Mouse (Mus musculus) kidney, adult 2 months (tissue): ENCODE data around the gene F11.

Experiments
- CTCF ChIP-seq: fragments of 200-500 bp; conservative IDR thresholded peaks from 2 replicates; pipeline ENCODE4 v1.5.1; 2011; ENCODE audit warnings: low read depth, mild to moderate bottlenecking, control low read depth, low read length, moderate library complexity, mixed read lengths; ENCODE audit not compliant: insufficient read depth, insufficient read length
- POLR2A ChIP-seq: fragments of 200-500 bp; IDR thresholded peaks from one replicate; pipeline ENCODE4 v1.6.1; 2011; ENCODE audit warnings: low read depth, low read length, control low read depth

- TF ChIP-seq CTCF (no peak), POLR2A (no peak)
These were observed 7.2 kb upstream of the F11 start for GRCm38 (mm10) chr8:45269056-45269455.
